Mouse (Mus musculus) kidney, postnatal 14 days (tissue): ENCODE measurements around the gene Il9.
A peak's percentile ranks its signal among the peaks of the same experiment; 100 is the strongest.

Experiments used
- DNase-seq: peaks from one replicate; pipeline ENCODE4 v3.0.0; 2022; ENCODE audit warnings: mixed read lengths

The Il9 gene

DNA sequence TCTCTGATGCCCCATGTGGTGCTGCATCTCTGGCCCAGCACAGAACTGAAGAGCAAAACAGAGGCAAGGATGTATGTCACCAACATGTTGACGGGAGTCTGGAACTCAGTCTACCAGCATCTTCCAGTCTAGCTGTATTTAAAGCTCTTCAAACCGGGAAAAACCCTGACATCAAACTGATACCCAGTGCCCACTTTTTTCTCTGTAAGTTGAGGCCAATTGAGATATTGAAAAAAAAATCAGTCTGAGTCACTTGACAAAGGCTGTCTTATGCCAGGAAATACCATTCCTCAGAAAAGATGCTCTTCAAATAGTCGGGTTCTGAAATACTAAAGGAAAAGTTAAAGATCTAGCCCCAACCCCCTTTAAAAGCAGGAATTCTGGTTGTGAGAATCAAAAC, at the start of gene Il9:
TSS of gene Il9 (minus strand) at position 101 of the 400 bp plus-strand sequence.
- no peak for DNase-seq

DNA sequence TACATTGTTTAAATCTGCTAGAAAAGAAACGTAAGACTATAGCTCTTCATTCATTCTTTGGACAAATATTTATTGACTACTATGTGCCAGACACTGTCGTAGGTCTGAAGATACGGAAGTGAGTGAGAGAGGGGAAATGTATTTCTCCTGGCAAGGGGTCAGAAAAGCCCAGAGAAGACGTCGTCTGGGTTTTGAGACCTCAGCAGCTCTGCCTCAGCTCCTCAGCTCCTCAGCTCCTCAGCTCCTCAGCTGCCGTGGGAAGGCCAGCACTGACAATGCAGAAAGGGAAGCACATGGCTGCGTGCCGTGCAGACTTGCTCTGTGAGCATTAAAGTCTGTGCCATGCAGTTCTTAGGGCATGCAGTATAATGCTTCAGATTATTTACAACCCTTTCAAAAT, 47.6 kb upstream of the Il9 start:
- DNase-seq, result no peak

DNA sequence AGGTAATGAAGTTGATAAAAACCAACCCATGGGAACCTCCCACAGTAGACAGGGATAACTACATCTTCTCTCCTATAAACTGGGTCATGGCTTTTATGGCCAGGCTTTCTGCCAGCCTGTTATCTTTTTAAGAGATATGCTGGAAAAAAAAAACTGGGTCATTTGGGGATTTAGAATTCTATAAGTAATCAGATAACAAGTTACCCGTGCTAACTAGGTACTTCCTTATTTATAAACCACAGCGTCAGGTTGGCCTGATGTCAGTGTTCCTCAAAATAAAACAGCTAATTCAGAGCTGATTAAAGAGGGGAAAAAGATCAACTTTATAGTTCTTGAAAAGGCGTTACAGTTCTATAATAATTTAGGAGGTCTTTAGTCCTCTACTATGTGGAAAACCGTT, 47.0 kb upstream of the Il9 start:
- no peak for DNase-seq

DNA sequence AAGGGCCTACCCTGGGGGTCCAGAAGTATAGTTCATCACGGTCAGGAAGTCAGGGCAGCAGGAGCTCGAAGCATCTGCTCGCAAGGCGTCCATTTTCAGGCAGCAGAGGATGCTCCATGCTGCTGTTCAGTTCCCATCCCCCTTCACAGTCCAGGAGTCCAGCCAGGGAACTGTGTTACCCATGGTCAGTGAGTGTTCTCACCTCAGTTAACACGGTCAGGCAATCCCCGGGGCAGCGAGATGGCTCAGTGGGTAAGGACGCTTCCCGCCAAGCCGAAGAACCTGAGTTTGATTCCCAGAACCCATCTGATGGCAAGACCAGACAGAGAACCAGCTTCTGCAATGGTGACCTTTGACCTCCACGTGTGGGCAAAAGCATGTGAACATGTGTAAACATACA, 46.2 kb upstream of the Il9 start:
- no peak for DNase-seq

DNA sequence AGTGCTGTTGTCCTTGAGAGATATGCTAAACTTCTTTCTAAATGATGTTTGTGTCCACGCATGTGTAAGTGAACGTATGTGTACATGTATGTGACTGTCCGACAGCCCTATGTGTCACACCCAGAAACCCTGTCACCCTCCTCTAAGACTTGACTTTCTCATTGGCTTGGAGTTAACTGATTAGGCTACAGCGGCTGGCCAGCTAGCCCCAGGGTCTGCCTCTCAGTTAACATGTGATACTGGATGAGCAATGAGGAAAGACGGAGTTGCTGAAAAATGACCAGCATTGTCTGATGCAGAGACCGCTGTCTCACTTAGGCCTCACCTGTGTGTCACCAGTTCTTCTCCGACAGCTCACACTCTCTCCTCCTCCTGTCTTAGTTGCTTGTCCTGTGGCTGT, 45.8 kb upstream of the Il9 start:
- DNase-seq, result no peak

DNA sequence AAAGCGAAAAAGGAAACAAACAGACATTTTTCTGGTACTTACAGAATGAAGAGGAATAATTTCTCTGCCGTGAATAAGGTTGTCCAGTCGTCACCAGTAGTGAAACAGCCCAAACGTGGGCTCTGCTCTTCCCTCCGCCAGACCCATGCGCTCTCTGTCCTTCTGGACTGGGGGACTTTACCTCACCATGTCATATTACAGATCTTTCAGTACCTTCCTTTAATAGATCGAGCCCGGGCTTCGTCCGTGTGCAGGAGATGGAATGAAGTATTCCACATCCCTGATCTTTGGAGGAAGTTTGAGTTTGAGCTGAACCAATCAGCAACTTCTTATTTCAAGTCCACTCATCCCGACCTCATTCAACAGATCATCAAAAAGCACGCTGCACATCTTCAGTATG, 44.8 kb upstream of the Il9 start:
- DNase-seq, result no peak

DNA sequence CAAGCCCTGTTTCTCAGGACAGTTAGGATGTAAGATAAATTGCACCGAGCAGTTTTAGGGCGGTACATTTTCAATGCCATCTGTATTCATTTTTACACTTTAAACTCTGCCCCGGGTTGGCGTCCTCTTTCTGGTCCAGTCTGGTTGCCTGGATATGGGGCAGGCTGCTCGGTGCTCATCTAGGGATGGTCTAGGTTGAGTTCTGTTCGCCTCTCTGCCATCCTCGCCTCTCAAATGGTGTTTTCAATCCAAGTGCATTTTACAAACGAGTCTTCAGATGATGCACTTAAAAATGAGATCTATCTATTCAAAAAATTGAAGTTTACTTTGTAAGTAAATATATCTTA, 40.7 kb upstream of the Il9 start:
- no peak for DNase-seq

DNA sequence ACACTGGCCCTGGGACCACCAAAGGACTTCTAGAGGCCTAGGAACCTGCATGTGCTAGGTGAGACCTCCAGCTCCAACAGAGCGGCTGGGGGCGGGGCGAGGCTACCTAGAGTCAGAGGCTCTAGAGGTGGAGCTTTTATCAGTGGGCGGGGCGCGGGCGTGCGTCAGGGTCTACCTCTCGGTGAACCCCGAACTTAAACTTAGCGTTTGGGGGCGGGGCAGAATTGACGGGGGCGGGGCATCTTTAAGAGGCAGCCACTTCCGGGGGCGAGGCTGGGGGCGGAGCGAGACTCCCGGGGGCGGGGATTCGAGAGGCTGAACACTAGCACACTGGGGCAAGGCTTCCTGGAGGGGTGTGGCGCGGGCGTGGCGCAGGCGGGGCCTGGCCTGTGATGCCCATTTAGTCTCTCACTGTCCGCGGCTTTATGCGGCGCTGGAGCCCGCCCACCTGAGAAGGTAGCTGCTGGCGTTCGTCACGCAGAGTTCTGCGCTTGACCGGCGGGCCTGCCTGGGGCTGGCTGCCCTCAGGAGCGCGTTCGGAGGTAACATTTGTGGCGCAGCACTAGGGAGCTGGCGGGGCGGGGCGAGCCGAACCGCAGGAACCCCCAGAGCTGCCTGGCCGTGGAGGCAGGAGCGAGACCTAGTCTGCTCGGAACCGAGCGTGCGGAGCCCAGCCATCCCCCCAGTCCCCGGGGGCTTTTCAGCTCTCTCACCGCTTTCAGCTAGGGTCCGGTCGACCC, 40.2 kb upstream of the Il9 start, which contains the start of gene Fbxl21:
TSS of gene Fbxl21 (plus strand) at position 392 of the 740 bp plus-strand sequence.
- peak; percentile 95 for DNase-seq

DNA sequence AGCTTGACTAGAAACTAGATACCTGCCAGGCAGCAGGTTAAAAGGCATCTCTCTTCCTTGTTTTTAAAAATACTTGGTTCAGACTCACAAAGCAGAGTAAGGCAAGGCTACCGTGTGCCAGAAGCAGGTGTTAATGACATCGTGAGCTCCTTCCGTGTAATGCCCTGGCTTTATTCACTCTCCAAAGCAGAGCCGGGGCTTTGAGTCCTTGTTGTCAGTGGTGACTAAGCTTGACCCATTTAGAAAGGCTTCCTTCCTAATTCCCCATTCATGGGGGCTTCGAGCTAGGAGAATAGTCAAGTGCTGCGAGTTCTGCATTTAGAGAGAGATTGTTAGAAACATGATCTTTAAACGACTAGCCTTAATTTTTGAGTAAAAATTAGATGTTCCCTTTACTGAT, 34.8 kb upstream of the Il9 start:
- DNase-seq, result no peak

DNA sequence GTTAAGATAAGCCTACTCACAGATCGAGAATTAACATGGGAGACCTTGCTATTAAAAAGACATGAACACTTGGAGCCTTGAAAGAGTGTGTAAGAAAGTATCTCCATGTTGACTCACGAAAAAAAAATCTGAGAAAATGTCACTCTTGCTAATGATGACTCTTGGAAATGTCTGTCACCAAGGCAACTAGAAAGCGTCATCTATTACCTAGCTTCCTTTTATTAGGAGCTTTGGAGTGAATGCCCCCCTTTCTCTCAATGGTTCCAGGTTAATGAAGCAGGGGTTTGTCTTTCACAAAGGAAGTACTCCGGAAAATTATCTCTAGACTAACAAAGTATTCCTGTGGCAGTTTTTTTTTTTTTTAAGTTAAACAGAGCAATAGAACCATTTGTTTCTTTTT, 34.3 kb upstream of the Il9 start:
- no peak for DNase-seq

DNA sequence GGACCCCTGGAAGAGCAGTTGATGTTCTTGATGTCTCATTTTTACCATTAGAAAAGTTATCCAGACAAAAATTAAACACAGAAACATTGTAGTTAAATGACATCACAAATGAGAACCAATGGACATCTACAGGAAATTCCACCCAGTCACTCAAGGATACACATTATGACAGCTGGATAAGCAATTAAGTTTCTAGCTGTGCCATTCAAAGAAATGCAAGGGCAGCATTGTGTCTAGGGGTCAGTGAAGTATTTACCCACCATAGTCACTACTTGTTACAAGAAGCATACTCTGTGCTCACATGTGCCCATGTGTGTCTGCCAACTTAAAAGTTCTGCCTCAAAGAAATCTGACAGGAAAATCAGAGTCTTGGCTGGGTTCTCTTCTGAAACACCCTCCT, 31.5 kb upstream of the Il9 start:
- no peak for DNase-seq

DNA sequence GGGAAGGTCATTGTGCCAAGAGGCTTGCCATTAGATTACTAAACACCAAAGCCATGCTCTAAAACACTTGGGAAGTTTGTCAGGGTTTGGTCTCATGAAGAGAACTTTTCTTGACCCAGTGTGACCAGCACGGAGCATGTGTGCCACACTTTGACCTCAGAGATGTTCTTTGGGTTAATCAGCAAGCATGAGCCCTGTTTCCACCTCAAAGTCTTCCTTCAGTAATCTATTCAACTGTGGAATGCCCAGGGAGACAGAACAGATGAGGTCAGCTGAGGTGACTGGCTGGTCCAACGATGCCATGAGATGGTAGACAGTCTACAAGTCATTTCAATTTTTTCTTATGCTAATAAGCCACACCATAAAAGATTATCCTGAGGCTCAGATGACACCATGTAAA, 27.8 kb upstream of the Il9 start:
- DNase-seq, result peak; percentile 24

DNA sequence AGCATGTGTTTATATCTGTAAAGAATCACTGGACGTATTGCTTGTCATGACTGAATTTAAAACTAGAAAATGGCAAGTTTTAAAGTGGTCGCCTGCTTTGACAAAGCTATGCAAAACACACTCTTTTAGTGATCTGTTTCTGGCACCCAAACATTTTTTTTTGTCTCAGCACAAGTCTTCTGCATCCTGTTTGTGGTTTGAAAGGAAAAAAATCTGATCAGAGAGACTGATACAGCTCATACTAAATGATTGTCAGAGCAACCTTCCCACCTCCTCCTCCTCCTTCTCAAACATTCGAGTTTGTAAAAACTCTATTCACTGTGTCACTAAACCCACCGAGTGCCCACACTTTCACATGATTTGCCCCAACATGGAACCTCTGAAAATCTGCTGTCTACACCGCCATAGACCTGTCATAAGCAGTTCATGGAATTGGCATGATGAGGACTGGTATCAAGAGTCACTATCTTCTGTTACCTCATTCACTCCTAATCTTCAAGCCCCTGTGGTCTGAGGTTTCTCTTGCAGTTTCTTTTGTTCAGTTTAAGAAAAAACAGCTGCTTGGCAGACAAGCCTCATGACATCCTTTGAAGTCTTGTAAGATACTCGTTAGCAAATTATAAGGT, 24.9 kb upstream of the Il9 start:
- DNase-seq, result no peak

DNA sequence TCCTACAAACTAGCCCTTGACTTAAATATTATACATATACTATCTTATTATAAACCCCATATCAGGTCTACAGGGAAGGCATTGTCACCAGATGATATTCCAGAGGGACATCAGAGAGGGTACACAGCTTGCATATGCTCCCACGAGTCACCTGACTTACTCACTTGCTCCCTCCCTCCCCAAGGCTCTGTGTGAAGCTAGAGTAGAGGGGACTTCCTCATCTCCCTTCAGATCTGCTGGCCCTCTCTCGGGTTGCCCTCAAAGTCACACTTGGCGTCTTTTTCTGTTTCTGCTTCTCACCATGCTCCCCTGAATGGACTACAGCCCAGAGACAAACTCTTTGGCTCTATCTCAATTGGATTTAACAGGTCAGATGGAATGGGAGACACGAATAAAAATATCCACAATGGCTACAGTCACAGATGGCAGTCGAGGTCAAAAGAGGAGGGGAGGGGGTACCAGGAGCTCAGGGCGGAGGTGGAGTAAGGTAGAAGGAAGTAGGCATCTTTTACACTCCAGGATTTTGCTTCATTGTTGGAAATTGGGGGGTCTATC, 19.9 kb upstream of the Il9 start:
- no peak for DNase-seq

DNA sequence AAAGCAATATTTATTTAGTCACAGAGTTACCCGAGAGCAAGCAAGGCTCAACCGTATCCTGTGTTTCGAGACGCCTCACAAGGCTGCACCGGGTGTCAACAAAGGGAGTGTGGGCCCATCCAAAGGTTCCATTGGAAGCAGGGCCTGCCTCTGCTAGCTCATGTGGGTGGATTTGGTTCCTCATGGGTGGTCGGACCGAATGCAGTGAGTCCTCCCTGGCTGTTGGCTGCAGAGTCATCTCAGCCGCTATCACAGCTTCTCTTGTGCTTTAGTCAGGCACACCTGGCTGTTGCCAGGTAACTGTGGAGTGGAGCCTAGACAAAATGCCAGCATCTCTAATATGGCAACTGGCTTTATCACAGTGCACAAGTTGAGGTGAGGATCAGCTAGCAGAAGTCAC, 18.6 kb upstream of the Il9 start:
- DNase-seq, result no peak

DNA sequence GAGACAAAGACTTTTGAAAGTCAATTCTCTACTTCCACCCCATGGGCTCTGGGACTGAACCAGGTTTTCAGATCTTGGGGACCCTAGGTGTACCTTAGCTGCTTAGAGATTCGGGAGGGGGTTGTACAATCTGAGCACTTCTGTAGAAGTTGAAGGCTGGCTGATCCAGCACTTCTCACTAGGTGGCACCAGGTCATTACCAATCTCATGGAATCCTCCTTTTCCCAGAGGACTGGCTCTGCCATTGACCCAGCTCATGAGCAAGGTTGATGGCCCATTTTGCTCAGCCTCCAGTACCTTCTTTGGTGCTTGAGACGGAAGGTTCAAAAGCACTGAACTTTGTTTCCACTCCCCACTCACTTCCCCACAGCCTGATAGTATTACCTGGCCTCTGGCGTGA, 18.1 kb upstream of the Il9 start:
- peak; percentile 16 for DNase-seq

DNA sequence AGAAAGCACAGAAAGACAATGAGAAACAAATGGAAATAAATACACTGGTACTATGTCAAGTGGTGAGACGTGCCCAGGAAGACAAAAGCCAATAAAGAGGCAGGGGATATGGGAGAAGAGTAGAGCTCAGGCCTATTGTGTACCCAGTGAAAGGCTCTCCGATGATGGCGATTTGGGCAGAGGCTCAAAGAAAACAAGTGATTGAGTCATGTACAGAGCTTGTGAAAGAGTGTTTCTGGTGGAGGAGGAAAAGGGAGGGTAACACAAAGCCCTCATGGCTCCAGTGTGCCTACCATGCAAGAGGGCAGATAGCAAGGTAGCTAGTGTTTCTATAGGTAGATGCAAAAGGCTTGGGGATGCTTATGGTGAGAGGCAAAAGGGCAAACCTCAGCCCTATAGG, 12.4 kb upstream of the Il9 start:
- DNase-seq, result no peak

DNA sequence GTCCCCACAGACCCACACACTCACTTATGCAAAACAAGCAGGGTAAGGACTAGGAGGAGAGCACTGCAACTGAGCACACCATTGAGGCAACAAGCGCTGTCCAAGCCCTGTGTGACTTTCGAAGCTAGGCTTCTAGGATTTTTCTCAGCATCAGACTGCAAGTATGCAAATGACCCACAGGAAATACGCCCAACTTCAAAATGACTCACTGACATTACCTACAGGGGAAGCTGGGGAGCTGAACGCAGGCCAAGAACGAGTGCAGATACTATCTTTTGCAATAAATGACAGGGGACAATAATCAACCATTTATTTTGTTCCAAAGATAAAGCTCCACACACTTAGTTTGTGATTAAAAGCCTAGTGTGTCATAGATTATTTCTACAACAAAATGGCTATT, 6.0 kb upstream of the Il9 start:
- DNase-seq, result no peak

DNA sequence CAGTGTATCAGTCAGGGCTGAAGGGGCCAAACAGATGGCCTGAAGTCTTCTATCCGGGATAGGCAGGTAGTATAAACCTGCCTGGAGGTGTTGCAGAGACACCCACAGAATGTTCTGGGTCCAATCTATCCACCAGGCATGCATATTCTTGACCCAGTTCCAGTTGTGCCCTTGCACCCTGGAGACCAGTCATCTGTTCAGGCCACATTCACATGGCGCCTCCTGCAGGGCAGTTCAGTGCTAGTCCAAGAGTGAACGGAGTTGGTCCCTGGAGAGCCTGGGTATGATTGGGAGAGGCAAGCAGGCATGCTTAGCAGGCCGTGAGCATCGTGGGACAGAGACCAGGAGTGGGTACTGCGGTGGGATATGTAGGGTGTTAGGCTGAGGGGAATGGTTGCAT, 4.0 kb downstream of the Il9 start:
- no peak for DNase-seq

DNA sequence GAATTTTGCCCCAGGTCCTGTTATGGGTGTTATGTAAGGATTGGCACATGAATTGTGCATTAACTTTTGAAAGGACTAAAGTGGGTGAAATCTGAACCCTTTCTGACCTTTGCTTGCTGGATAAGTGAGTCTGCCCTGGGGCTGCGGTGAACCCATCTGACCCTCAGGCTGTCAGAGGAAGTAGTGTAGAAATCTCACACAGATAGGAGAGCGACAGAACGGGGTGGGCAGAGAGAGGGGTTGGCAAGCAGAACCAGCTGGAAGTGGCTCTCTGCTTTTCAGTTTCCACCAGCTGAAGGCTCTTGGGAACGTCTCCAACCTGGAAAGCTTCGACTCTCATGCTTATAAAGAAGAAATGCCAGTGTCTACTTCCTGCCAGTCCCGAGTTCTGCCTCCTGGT, 4.8 kb downstream of the Il9 start:
- peak; percentile 32 for DNase-seq

DNA sequence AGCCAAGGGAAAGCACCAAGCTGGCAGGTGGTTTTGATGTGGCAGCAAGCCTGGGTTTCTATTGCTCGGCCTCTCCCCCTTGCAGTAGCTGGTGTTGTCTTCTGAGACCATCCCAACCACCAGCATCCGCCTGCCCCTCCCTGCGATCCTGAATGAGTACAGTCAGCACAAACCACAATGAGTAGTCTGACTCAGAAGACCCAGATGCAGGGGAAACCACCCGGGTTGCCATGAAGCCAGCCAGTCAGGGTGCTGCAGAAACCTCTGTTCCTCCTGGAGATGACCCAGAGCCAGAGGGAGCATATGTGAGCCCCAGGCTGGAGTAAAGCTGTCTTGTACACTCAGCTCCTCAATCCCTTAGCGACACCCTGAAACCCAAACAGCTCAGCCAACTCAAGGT, 5.3 kb downstream of the Il9 start:
- peak; percentile 10 for DNase-seq

DNA sequence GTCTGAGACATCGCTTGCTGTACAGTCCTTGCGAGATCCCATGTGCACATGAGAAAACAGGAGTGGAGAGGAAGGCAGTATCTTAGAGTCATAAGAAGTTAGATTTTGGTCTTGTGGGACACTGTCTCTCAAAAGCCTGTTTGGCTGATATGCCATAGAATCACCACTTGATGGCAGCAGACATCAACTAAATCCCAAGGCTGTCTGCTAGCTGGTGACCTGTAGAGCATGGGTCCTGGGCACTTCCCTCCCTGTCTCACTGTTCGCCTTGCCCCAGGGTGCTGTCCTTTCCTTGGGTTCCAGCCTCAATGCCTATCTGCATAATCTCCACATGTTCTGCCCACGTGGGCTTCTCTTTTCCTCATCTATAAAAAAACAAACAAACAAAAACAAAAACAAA, 6.7 kb downstream of the Il9 start:
- peak; percentile 62 for DNase-seq

DNA sequence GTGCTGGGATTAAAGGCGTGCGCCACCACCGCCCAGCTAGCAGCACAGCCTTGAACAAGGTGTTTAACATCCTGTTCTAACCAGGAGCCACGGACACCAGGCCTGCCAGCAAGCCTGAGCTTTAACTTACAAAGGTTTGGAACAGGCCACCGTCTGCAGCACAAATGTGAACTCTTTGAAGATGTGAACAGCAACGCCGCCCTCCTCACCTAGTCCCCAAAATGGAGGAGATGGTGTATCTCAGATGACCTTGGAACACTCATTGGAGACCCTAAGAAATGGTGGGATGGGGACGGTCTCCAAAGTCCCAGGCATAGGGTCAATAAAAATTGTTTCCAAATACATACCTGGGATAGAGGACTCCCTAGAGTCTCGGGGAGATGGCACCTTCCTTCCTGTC, 9.4 kb downstream of the Il9 start:
- DNase-seq, result no peak

DNA sequence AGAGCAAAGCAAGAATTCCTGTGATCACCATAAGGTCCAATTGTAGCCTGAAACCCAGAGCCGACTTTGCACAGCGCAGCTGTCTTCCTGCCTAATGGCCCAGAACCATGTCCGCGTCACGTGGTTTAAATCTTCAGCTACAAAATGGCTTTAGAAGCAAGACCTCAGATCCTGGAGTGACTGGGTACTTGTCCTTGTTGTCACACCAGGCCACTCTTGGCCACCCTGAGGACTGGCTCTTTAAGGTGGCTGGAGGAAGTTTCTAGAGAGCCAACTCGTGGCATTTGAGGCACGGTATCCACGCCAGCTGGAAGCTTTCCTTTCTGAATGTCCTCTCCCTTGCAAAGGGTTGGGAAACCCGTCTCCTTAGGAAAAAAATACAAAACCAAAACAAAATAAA, 10.1 kb downstream of the Il9 start:
- peak; percentile 62 for DNase-seq

DNA sequence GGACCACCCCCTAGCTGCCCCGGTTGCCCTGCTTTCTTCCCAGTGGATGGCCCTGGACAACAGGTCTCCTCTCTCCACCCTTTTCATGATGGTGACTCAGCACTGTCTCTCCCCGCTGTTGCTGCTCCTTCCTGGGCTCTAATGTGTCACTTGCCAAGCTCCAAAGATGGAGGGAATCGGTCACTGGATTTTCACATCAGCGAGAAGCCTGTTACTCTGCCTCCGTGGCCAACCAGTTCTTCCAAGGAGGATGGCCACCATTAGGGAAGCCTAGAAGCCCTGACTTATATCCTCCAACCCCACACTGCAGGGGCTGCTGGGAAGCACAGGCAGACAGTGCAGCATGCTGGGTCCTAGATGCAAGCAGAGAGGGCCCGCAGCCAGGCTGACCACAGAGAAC, 10.8 kb downstream of the Il9 start:
- DNase-seq, result no peak
